36 mouse cellular contexts compared by ENCODE assay signal in the genomic region with DNA sequence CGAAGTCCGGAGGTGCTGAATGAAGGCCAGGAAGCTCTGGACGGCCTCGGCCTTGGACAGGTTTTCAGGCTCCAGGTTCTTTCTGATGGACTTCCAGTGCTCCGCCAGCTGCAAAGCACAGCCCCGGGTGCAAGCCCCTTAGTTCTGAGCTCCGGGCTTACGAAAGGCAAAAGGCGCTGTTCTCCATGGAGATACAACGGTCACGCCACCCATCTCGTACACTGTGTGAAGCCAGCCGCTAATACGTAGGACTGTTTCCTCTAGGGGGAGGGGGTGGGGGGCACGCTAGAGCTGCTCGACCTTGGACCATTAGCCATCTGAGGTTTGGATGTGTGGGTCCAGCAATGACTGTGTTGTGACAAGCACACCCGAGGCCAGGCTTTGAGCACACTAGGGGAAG. TPM values are rescaled to one million over a fixed set of nuclear protein-coding genes. Genes with fewer than 3 reads are reported as not detected.
DNase-seq lines count a peak whose midpoint lies in the region; ATAC-seq lines count a peak whose summit lies in the region.
"Had no signal": no experiment of that assay in that cellular context is flagged by ENCODE, and none has a peak within 500 bp of the region (broad histone marks: within the 10 kb centered on the region; RNA-seq: fewer than 3 reads in every experiment).

No protein-coding gene starts in this region.

- WGBS in kidney, embryonic 16.5 days = 85% methylated on average over 17 of the region's 17 CpGs

- no peak overlapping the region for H3K4me3 ChIP-seq in kidney, embryonic 16.5 days (ENCODE audit: low read length)
- H3K4me3 ChIP-seq: midbrain, embryonic 13.5 days; neural tube, embryonic 13.5 days; stomach, embryonic 15.5 days had no signal

- H3K4me2 ChIP-seq in kidney, embryonic 16.5 days (replicated peaks; ENCODE audit: low read depth, low read length) = no peak overlapping the region
- H3K4me2 ChIP-seq: midbrain, embryonic 13.5 days; neural tube, embryonic 13.5 days; stomach, embryonic 15.5 days had no signal

- no peaks in the 10 kb centered on the region for H3K9me3 ChIP-seq in kidney, embryonic 16.5 days (ENCODE audit: low read length)
- H3K9me3 ChIP-seq: G1E; midbrain, embryonic 13.5 days; neural tube, embryonic 13.5 days; stomach, embryonic 15.5 days had no signal

- no peak overlapping the region for H3K9ac ChIP-seq in kidney, embryonic 16.5 days (replicated peaks; ENCODE audit: low read length)
- H3K9ac ChIP-seq: forebrain, postnatal 0 days; liver, embryonic 14.5 days; midbrain, embryonic 13.5 days; neural tube, embryonic 13.5 days; stomach, embryonic 15.5 days had no signal

- no peaks in the 10 kb centered on the region for H3K36me3 ChIP-seq in kidney, embryonic 16.5 days (ENCODE audit: insufficient read depth, low read length)
- H3K36me3 ChIP-seq: G1E; neural tube, embryonic 13.5 days; stomach, embryonic 15.5 days had no signal

- no peaks in the 10 kb centered on the region for H3K4me1 ChIP-seq in kidney, embryonic 16.5 days (ENCODE audit: insufficient read depth, low read length)
- H3K4me1 ChIP-seq: midbrain, embryonic 13.5 days; neural tube, embryonic 13.5 days; stomach, embryonic 15.5 days had no signal

- no peaks in the 10 kb centered on the region for H3K27me3 ChIP-seq in kidney, embryonic 16.5 days (ENCODE audit: insufficient read depth, low read length)
- H3K27me3 ChIP-seq: midbrain, embryonic 13.5 days; neural tube, embryonic 13.5 days; Patski; stomach, embryonic 15.5 days had no signal

- no peak overlapping the region for H3K27ac ChIP-seq in kidney, embryonic 16.5 days (ENCODE audit: low read length)
- H3K27ac ChIP-seq: liver, embryonic 14.5 days; macrophage; midbrain, embryonic 13.5 days; neural tube, embryonic 13.5 days; stomach, embryonic 15.5 days had no signal

- ATAC-seq in kidney, embryonic 16.5 days (ENCODE audit: low FRiP score, low TSS enrichment) = 0 out of 2 replicates have a peak, but pooled peaks have one; percentile 29
- ATAC-seq: forebrain, postnatal 0 days; hindbrain, embryonic 16.5 days; intestine, embryonic 16.5 days; midbrain, embryonic 13.5 days; Patski had no signal

- DNase-seq in adrenal gland, postnatal 14 days = peak; percentile 33
- no peak for DNase-seq in adrenal gland, postnatal 4 days (ENCODE audit: low spot score in 2 of 2)
- no peak for DNase-seq in kidney, adult 11 months
- peak; percentile 57 for DNase-seq in R1 (ENCODE audit: low read depth, low spot score)
- no peak for DNase-seq in spleen, postnatal 10 days (ENCODE audit: low spot score in 2 of 2)
- DNase-seq in Muller cell, postnatal 12 days (ENCODE audit: inconsistent ontology term) = no peak
- DNase-seq: cerebellum, adult 8-10 months; cerebellum, postnatal 25 days; forebrain, postnatal 0 days; gastrocnemius, postnatal 14 days; heart, postnatal 14 days; kidney, adult 9 months; kidney, postnatal 14 days; layer of hippocampus, adult 9-11 months; liver; lung, adult 2 months; lung, postnatal 10 days; right cerebral cortex, postnatal 14 days; thymus, adult 2 months; thymus, postnatal 36 days had no signal

RNA-seq across cellular contexts. Expression of a gene that starts 29.1 kb away (rescaled TPM):
- total RNA-seq in adrenal gland, postnatal 14 days (2021) = 11.7 and 14.7 TPM in 2 replicates
- total RNA-seq in adrenal gland, postnatal 4 days (2021) = 10 to 100 TPM in 1 of 2 experiments, 1 to 10 TPM in 1; 6.6 to 12.5 TPM
- polyA plus RNA-seq in kidney, embryonic 16.5 days (2015; fragmentation: Nextera tagmentation; extraction: Ambion mirVana) = 11.8 and 12.5 TPM in 2 replicates

RNA-seq across cellular contexts. Expression of a gene that starts 30.7 kb away (rescaled TPM):
- 8.0 and 22.6 TPM in 2 replicates for total RNA-seq in adrenal gland, postnatal 14 days (2021)
- 10 to 100 TPM; 11.7 to 21.3 TPM for total RNA-seq in adrenal gland, postnatal 4 days (2021)
- polyA plus RNA-seq in kidney, embryonic 16.5 days (2015; fragmentation: Nextera tagmentation; extraction: Ambion mirVana) = 7.6 and 8.1 TPM in 2 replicates

RNA-seq across cellular contexts. Expression of a gene that starts 46.9 kb away (rescaled TPM):
- not detected in 2 replicates for total RNA-seq in adrenal gland, postnatal 14 days (2021)
- under 1 TPM in 1 of 2 experiments, not detected in 1; 0.17 TPM for total RNA-seq in adrenal gland, postnatal 4 days (2021)
- 0.12 TPM in 1 of 2 replicates, not detected in the other for polyA plus RNA-seq in kidney, embryonic 16.5 days (2015; fragmentation: Nextera tagmentation; extraction: Ambion mirVana)
- total RNA-seq: granulocyte monocyte progenitor cell, adult 5-6 weeks; left cerebral cortex, postnatal 14 days; megakaryocyte-erythroid progenitor cell, adult 5-6 weeks had no signal
- polyA plus RNA-seq: embryonic facial prominence, embryonic 11.5 days; G1E; hindbrain, embryonic 11.5 days; limb, embryonic 11.5 days; liver, embryonic 14.5 days; macrophage; midbrain, embryonic 13.5 days; stomach, embryonic 15.5 days; thymus, adult 2 months had no signal

RNA-seq across cellular contexts. Expression of a gene that starts 49.3 kb away (rescaled TPM):
- 0.04 TPM in 1 of 2 replicates, not detected in the other for total RNA-seq in adrenal gland, postnatal 14 days (2021)
- total RNA-seq in adrenal gland, postnatal 4 days (2021) = 1 to 10 TPM; 1.7 to 2.9 TPM
- polyA plus RNA-seq in kidney, embryonic 16.5 days (2015; fragmentation: Nextera tagmentation; extraction: Ambion mirVana) = 0.52 and 0.54 TPM in 2 replicates
- total RNA-seq: granulocyte monocyte progenitor cell, adult 5-6 weeks; megakaryocyte-erythroid progenitor cell, adult 5-6 weeks had no signal
- polyA plus RNA-seq: macrophage had no signal

Comparison
In these comparisons a context has a peak if more than half of its experiments do, and no peak if none do; other contexts are left out.
1. DNase-seq: peak in adrenal gland, postnatal 14 days (single experiment) and R1 (single experiment); none in adrenal gland, postnatal 4 days (0 of 2), kidney, adult 11 months (single experiment), spleen, postnatal 10 days (0 of 2) and Muller cell, postnatal 12 days (single experiment).